Mouse (Mus musculus): ENCODE measurements at regions not wholly inside any gene's neighbourhood (a gene's known extent, or its start where the extent isn't known, plus 50 kb on each side); places are given as distances from the start of the nearest gene placed in this dataset.

DNA sequence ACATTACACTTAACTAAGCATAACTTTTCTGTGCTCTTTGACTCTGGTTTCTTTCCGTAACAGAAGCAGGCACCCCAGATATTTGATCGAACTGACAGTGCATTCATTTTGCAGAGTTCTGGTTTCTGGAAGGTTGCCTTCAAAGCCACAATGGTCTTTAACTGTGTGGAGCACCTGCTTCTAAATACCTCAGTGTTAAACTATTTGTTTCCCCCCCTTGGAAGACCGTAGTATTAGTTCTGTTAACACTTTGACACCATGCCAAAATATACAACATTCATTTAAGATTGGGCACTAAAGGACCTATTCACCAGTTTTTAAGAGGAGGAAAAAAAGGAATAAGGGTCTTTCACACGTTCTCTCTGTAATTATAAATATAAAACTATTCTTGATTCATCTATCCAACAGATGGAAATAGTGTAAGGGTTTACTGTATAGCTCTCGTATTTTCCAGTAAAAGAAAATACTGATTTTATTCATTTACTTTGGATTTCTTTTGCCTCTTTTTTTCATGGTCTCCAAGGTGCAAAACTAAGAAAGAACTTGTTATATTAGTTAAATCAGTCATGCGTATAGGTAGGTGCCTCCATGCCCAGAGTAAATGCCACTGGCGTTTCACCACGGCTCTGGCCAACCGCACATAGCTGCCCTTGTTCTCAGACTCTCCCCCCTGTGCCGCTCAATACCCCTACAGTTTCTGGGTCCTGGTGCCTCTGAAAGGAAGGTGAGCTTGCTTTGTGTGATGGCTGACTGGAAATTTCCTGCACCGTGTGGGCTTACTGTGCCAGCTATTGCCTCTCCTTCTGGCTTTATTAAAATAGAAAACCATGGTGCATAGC is 391.2 kb downstream of the Etnk1 start:
- DNase-seq: no peak

DNA sequence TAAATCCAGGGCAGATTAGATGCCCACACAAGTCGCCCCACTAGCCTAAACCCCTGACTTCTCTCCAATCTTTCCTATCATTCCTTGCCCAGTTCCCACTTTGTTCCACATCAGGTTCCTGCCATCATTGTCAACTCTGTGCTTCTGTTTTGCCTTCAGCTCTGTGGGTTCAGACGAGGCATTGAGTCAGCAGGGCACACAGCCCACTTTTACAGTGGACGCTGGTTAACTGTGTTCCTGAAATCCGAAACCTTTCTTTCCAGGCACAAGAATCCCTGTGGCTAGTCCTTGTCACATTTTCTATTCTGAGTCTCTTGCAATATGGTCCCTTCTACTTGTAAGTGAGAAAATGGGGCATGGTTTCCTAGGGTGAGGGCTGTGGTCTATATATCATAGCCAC is 392.3 kb downstream of the Etnk1 start:
- DNase-seq: no peak

DNA sequence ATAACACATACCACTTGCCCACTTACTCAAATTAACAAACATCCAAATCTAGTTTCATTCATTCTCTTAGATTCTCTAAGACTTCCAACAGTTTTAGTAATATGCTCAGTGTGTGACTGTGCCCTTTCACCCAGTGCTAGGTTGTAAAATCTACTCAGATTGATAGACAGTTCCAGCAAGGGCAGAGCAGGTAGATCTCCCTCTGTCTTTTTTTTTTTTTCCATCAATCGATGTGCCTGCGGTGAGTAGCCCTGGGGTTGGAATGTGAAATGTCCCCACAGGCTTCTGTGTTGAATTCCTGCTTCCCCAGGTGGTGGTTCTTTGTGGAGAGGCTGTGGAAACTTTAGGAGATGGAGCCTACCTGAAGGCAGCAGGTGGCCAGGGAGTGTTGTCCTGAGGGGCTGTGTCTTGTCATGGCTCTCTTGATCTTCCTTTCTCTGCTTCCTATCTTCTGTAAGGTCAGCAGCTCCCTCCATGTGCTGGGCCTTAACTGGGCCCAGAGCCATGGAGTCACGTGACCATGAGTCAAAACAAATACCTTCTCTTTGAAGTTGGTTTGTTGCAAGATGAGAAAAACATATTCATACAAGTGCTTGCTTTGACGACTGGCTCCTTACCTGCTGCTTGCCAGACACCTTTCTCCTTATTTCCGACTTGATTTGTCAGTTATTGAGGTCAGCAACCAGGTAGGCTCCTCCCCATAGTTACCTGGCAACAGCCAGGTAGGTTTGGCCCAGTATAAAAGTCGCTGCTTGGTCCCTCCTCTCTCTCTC is 394.5 kb downstream of the Etnk1 start:
- no peak for DNase-seq

DNA sequence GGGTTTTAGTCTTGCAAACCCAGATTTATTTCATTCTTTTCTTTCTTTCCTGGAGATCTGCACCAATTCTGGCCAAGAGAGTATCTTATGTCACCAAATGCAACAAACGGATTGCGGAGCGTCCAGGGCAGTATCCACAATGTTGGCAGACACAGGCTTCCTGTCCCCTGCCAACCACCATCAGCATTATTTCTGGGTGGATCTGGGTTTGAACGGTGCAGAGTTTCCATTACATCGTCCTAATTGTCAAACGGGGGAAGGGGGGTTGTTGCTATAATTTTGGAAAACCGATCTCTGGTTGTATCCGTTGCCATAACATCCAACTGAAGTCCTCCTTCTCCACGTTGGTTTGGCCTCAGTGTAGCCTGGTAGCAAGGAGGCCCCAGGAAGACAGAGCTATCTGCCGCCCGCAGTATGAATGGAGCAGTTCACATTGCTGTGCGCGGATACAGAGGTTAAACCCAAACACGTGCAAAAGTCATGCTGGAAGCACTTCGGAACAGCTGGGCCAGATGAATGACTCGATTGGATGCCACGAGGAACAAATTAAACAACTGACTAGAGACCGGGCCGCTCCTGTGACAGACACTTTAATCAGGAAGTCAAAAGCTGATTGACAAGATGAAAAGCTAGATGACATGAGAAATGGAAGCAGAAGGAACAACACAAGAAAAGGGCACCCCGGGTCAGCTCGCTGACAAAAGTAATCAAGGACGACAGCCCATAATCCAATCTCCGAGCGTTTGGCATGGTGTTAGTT is 404.5 kb downstream of the Etnk1 start:
- peak; percentile 50 for DNase-seq

DNA sequence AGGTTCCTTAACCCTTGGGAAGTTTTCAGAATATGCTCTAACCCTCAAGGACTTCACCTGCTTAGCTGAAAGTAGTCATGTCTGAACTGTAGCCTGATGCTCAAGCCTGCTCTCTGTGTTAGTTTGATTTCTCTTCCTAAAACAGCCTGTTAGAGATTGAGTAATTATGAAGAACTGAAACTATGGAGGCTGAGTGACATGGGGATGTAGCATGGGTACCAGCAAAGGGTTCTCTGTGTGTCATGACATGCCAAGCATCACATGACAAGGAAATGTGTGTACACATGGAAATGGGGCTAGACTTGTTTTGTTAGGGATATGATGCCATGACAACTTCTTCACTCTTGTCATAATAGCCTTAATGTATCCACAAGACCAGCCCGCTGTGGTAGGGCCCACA is 412.2 kb downstream of the Etnk1 start:
- DNase-seq: no peak

DNA sequence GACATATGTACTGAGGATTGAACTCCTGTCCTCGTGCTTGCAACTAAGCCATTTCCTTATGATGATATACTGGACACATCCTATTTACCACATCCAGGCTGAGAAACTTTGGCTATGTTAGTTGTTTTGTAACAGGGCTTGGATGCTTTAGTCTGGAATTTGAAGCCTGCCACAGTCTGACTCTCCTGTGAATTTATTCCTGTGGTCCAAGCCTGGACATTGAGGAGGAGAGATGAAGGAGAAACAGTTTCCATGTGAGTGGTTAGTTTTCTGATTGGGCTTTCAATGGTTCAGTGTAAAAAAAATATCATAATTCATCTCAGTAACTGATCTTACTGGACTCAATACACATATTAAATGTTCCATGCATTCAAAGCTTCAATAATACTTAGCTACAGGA is 422.6 kb downstream of the Etnk1 start:
- DNase-seq: no peak

DNA sequence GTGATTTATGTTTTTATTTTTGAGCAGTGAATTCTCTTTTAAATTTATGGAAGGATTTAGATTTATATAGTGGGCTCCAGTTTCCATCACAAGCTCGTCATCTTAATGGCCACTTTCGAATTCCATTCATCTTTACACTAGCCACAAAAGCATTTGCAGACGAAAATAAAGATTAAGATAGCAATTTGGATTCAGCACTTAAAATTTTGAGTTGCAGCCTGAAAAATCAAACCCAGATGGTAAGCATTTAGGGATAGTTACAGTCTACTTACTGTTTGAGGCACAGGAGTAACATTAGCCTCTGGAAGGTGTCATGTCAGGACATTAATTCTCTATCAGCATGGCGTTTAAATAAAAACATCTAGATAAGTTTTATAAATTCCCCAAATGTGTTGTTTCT is 423.2 kb downstream of the Etnk1 start:
- no peak for DNase-seq

DNA sequence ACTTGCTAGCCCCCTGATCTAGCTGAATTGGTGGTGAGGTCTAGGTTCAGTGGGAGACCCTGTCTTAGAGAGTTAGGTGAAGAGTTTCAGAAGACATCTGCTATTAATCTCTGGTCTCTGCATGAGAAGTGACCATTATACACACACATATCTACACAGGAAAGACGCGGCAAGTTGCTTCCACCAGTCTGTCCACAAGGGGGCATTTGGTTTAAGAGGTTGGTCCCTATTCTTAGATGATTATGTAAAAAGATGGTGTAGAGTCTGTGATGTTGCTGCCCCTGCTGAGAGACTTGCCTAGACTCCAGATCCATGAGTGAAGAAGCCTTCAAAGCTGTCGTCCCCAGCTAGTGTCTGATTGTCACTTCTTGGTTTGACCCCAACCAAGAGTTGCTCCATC is 425.5 kb downstream of the Etnk1 start:
- no peak for DNase-seq

DNA sequence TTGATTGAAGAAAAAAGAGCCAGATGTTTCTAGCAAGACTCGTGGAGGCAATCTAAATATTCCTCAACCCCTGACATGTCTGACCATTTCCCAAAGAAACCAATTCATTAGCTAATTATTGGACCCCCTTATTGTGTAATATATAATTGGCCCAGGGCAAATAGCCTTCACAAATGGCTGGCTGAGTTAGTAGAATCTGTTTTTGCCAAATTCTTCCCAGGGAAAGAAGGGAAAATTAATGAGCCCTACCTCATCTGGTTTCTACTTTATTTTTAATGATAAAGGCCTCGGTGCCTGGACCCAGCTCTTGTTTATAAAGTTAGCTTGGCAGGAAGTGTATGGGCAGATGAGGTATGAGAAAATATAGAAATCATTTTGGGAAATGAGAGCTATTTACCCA is 428.5 kb downstream of the Etnk1 start:
- no peak for DNase-seq

DNA sequence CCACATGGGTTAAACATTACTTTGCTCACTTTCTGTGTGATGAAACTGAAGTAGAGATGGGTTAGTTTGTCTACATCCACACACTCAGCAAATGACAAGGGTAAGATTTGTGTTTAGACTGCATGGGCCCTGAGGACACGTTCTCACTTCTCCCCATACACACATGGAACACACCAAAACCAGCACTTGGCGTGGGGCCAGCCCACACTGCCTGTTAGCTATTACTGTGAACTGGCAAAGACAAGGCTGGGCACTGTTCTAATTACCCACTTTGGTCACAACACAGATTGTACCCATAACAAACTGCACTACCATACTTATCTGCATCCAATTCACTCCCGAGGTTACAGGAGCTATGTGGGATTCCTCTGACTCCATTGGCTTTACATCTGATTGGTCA is 430.4 kb downstream of the Etnk1 start:
- no peak for DNase-seq

DNA sequence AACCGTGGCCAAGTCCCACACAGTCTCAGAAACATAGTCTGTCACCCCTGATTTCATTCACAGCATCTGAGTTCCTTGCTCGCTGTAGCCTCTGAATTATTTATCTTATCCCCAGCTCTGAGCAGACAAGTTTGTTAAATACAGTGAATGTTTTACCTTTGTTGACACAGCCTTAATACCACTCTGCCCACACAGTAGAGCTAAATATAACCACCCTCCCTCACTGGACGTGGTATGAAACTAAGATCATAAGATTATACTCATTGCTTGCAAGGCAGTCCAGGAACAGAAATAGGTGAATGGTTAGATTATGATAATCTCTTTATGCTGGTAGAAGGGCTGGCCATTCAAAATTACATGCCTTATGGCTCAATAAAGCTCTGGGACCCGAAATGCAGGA is 431.9 kb downstream of the Etnk1 start:
- no peak for DNase-seq

DNA sequence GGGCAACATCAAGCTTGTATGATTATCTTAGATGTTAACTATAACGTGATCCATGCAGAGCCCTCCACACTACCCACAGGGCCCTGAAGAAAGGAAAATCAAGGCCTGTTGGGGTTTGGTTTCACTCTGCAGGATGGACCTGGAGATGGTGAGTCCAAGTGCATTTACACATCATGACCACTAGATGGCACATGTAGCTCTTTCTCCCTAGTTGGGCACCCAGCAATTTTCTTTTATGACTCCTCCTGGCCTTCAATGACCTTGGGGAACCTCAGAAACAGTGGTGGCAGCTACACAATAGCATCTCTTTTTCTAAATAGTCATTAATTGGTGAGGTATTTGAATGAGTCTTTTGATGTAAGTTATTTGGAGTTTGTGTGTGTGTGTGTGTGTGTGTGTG is 442.1 kb downstream of the Etnk1 start:
- DNase-seq: peak; percentile 56

DNA sequence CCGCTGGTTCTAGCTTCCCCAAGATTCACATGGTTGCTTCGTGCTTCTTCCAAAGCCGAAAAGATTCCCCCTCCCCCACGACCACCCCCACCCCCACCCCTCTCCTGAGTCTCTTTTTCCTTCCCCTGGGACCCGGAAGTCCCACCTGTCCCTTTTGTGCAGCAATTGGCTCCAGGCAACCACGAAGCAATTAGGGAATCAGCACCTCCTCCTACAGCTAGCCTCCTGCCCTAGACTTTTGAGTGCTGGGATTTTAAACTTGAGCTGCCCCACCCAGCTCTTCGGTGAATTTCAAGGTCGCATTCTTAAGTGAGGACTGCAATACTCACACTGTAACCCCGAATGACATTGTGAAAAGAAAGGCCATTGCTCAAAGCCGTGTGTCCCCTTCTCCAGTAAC is 445.9 kb downstream of the Etnk1 start:
- DNase-seq: no peak

DNA sequence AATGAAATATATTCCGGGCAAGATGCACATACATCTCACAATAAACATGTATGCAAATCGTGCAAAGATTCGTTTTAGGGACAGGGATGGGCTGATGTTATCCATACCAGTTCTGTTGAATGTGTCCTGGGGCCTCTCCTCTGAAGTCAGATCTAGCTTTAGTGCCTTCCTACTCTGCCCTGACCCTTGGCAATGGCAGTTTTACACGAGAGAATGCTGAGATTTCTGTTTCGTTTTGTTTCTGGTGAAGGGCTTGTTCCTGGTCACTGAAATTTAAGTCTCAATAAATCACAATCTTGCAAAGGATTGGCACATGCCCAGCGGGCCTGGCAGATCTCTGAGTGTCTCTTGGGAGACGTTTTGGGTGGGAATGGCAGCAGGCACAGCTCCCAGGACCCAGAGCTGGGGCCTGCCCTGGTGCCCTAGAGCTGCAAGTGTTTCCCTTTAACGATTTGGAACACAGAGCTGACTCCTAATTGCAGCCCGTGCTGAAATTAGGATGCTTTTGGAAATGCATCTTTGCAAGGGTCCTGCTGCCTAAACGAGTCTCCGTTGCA is 447.5 kb downstream of the Etnk1 start:
- DNase-seq: no peak

DNA sequence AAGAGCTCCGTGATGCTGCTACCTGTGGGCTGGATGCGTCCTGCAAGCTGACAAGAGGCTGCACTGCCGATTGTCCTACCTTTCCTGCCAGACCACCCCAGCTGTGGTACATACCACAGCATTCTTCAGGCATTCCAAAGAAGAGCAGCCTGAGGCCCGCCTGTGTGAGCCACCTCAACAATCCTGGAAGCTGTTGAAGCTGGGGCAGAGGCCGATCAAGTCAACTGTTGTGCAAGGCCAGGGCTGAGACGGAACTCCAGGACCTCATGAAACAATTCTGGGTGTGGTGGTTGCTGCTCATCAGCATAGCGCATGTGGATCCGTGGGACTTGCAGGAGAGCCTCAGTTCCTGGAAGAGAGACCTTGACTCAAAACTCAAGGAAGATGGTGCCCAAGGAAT is 448.3 kb downstream of the Etnk1 start:
- no peak for DNase-seq

DNA sequence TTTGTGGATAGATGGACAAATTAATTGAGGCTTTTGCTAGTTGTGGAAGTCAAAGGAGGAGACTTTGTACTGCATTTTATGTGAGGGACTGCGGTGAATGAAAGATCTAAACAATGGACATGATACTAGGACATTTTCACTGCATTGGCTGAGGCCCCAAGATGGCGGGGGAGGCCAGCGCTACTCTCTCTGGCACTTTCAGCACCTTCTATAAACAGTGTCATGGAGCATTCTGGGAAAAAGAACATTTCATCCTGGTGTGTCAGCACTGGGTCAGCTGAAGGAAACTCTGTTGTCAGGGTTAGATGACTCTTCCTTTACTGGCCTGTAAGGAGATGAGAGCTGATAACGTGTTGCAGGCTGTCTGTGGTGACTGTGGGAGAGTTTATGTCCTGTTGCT is 449.4 kb downstream of the Etnk1 start:
- DNase-seq: no peak

DNA sequence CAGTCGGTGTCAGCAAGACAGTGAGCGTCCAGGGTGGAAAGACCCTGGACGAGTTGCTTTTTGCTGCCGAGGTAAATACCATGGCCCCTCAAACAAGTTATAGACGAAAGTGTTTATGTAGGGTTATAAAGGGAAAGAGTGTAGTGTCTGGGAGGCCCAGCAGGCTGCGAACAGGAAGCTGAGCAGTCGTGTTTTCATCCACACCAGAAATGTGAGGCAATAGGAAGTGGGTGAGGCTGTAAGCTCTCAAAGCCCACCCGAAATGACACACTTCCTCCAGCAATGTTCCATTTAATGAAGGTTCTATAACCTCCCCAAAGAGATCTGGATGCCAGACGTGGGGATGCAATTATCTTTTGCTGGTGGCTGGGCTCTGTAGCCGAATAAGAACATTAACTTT is 451.5 kb downstream of the Etnk1 start:
- no peak for DNase-seq

DNA sequence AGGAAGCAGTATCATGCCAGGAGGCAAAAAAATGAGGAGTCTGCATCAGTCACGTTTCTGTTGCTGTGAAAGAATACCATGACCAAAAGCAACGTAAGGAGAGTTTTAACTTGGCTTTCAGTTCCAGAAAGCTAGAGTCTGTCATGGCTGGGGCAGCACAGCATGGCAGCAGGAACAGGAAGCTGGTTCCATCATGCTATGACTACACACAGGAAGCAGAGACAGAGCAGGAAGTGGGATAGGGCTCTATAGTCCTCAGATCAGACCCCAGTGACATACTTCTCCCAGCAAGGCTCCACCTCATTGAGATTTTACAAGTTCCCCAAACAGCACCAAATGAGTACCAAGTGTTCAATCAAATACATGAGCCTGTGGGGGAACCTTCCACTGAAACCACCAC is 453.6 kb downstream of the Etnk1 start:
- DNase-seq: no peak

DNA sequence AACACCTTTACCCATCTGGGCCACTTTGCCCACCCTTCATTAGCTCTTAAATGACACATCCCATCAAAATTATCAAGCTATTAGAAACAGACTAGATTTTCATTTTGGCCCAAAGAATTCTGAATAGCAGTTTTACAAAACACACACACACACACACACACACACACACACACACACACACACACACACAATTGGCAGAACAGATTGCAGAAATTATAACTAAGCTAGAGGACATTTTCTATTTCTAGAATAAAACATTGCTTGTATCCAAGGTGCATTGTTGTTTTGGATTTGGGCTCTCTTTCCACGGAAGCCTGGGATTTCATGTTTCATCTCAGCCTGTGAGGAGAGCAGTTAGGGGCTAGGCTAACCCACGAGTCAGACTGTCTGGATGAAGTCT is 455.1 kb downstream of the Etnk1 start:
- DNase-seq: no peak

DNA sequence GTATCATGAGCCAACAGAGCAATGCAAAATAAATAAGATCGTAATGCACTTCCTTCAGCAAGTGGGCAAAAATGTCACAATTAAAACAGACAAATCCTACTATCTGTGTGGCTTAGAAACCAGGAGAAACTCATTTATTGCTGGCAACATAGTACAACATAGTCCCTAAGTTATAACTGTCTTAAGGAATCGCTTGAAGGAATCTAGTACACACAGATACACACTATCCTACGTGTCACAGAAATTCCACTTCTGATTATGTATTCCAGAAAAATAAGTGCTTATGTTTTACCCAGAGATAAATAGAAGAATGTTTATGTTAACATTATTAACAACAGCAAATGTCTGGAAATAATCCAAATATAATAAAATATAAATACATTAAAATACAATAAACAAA is 457.9 kb downstream of the Etnk1 start:
- no peak for DNase-seq

DNA sequence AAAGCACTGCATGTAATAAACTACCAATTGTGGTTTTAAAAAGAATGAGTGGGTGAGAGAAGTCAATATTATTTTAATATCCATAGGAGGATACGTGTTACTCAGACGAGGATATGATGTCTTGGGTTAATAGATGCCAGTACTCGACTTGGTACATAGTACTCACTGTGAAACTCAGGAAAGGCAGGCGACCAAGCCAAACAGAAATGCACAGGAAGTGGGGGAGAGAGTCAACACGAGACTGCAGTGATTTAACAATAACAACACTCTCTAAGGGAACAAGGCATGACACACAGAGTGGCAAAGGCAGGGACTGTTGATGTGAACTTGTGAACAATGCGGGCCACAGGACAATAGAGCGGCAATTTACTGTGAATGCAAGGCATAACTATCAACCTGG is 464.6 kb downstream of the Etnk1 start:
- DNase-seq: no peak

DNA sequence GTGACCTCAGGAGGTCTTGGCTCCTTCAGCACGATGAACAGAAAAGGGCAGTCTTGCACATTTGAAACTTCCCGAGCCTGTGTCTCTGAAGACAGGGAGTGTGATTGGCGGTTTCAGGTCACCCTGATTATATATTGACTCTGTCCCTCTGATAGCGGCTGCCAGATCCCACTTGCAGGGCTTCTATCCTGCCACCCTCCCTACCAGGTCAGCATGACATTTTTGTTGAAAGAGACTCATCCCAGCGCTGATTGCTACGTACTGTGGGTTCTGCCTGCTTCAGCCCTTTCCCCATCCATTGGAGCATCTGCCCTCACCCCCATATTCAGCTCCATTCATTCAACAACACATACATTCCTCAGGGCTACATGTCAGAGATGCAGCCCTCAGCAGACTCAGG is 466.7 kb downstream of the Etnk1 start:
- no peak for DNase-seq

DNA sequence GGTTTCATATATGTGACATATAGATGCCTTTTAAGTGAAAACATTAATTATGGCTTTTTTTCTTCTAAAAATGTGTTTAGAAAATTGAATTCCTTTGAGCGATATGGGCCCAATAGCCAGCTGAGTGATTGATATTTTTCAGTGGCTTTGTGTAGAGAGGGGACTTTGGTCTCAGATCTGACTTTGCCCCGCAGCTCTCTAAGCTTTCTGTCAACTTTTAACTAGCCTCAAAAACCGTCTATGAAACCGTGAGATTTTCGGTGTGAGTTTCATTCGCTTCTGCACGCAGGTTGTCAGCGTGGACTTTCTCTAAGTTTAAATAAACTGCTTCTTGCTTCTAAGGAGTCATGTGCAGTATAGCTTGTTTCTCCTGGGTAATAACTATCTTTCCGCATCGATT is 467.3 kb downstream of the Etnk1 start:
- no peak for DNase-seq

DNA sequence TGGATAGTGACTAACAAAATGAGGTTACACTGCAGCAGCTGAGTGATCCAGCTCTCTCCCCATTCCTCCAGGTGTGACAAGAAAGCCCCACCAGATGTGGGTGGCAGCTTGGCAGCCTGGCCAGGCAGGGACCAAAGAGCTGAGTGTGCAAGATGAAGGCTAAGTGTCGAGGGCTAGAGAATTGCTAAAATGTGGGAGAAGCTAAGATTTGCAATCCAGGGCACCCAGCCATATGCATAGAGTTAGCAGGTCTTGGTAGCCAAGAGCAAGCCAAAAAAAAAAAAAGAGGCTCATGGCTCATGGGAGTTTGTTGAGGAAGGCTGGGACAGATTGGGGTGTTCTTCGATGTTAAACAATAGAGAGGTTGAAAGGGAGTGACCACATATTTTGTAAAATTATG is 468.0 kb downstream of the Etnk1 start:
- DNase-seq: no peak
